Mouse (Mus musculus) liver, postnatal 0 days (tissue): ENCODE results near the gene Tmem215. TPM values are rescaled to one million over a fixed set of nuclear protein-coding genes. Genes with fewer than 3 reads are reported as not detected.

Experiments used
- ATAC-seq: fragments of 200-750 bp; cut with Nextera tagmentation; 2 replicates; pipeline ENCODE4 v1.8.0; 2017; ENCODE audit warnings: mild to moderate bottlenecking, moderate library complexity
- DNase-seq: peaks from one replicate; pipeline ENCODE4 v3.0.0-alpha.2; 2016
- H3K27ac ChIP-seq: fragments of 300-500 bp; sonication (generic); 2 replicates; pipeline ENCODE4 v1.5.1; 2014; ENCODE audit warnings: antibody characterized with exemption, moderate library complexity, mild to moderate bottlenecking, low read depth
- H3K27me3 ChIP-seq: fragments of 300-500 bp; sonication (generic); 2 replicates; pipeline ENCODE4 v1.6.1; 2014; ENCODE audit warnings: low read length, control low read depth, mixed read lengths; ENCODE audit not compliant: insufficient read depth
- H3K36me3 ChIP-seq: fragments of 300-500 bp; sonication (generic); replicated peaks from 2 replicates; pipeline ENCODE4 v1.6.1; 2014; ENCODE audit warnings: mild to moderate bottlenecking, control low read depth, low read length, moderate library complexity, mixed read lengths; ENCODE audit not compliant: insufficient read depth
- H3K4me1 ChIP-seq: fragments of 300-500 bp; sonication (generic); 2 replicates; pipeline ENCODE4 v1.6.1; 2014; ENCODE audit warnings: antibody characterized with exemption, mild to moderate bottlenecking, control low read depth; ENCODE audit not compliant: insufficient read depth
- H3K4me2 ChIP-seq: fragments of 300-500 bp; sonication (generic); 2 replicates; pipeline ENCODE4 v1.6.1; 2014; ENCODE audit warnings: low read depth, mild to moderate bottlenecking, low read length, moderate library complexity, mixed read lengths
- H3K4me3 ChIP-seq: fragments of 300-500 bp; sonication (generic); 2 replicates; pipeline ENCODE4 v1.5.1; 2014; ENCODE audit warnings: low read depth, low read length
- H3K9ac ChIP-seq: fragments of 300-500 bp; sonication (generic); replicated peaks from 2 replicates; pipeline ENCODE4 v1.6.1; 2014; ENCODE audit warnings: mild to moderate bottlenecking, moderate library complexity
- H3K9me3 ChIP-seq: fragments of 300-500 bp; sonication (generic); 2 replicates; pipeline ENCODE4 v1.6.1; 2016; ENCODE audit warnings: mild to moderate bottlenecking, control low read depth, low read length, mixed read lengths
- CTCF ChIP-seq: sonication (generic); IDR thresholded peaks from 2 replicates; pipeline ENCODE4 v1.5.1; 2016; ENCODE audit warnings: antibody characterized with exemption, low read depth
- EP300 ChIP-seq: IDR thresholded peaks from 2 replicates; pipeline ENCODE4 v1.6.1; 2016; ENCODE audit warnings: antibody characterized with exemption, low read depth, mild to moderate bottlenecking
- WGBS: fragments of 180-500 bp; shearing (Covaris S2); extraction: QIAGEN DNeasy Blood & Tissue Kit; methylation state at CpG from one replicate; pipeline ENCODE4 v1.1.7; 2014; ENCODE audit not compliant: insufficient replicate concordance; 5-methylcytosine and 5-hydroxymethylcytosine counted together
- polyA plus RNA-seq: library from polyadenylated mRNA; unstranded; fragments of >200 nt; fragmentation: Nextera tagmentation; extraction: Ambion mirVana; gene quantifications from 2 replicates; pipeline ENCODE4 v1.2.1, GENCODE M21; 2015

Gene Tmem215
- 0.07 TPM in 2 replicates for polyA plus RNA-seq

GRCm38 (mm10) chr4:40471880-40472279 lies at the start of gene Tmem215:
Gene Tmem215, plus strand, starts transcription at chr4:40472180.
- Histone ChIP-seq H3K27ac (no peak within 1 kb of the TSS), H3K36me3 (no peaks in the 10 kb centered on the region), H3K4me2 (peak within 1 kb of the TSS; percentile 41), H3K27me3 (peaks cover 25% of the 10 kb centered on the region), H3K9ac (no peak within 1 kb of the TSS), H3K9me3 (no peaks in the 10 kb centered on the region), H3K4me1 (no peaks in the 10 kb centered on the region), H3K4me3 (0 out of 2 replicates have a peak within 1 kb of the TSS, but pooled peaks have one; percentile 4)
- ATAC-seq (no peak), DNase-seq (no peak)
- 81% methylated on average over 10 of the region's 10 CpGs for WGBS
- TF ChIP-seq EP300 (no peak), CTCF (no peak)

- Histone ChIP-seq H3K27ac (no peak overlapping the region), H3K4me1 (no peaks in the 10 kb centered on the region), H3K36me3 (no peaks in the 10 kb centered on the region), H3K4me2 (no peak overlapping the region), H3K9me3 (no peaks in the 10 kb centered on the region), H3K9ac (no peak overlapping the region), H3K4me3 (no peak overlapping the region), H3K27me3 (no peaks in the 10 kb centered on the region)
- no peak for DNase-seq
- TF ChIP-seq CTCF = no peak
- TF ChIP-seq EP300 = 0 out of 2 replicates have a peak, but pooled peaks have one; percentile 56
- WGBS = 17% methylated on average over 5 of the region's 5 CpGs
- ATAC-seq = no peak
Observed at GRCm38 (mm10) chr4:40431916-40432315, 40.1 kb upstream of the Tmem215 start.

- no peaks in the 10 kb centered on the region for H3K27me3 ChIP-seq
- H3K4me3 ChIP-seq = no peak overlapping the region
- no peak overlapping the region for H3K27ac ChIP-seq
- H3K36me3 ChIP-seq = no peaks in the 10 kb centered on the region
- no peak for DNase-seq
- WGBS = 56% methylated on average over 3 of the region's 3 CpGs
- H3K9ac ChIP-seq = no peak overlapping the region
- H3K4me2 ChIP-seq = no peak overlapping the region
- no peak for TF ChIP-seq CTCF
- TF ChIP-seq EP300 = no peak
- no peaks in the 10 kb centered on the region for H3K9me3 ChIP-seq
- no peaks in the 10 kb centered on the region for H3K4me1 ChIP-seq
- ATAC-seq = no peak
Observed at GRCm38 (mm10) chr4:40433379-40433778, 38.6 kb upstream of the Tmem215 start.

GRCm38 (mm10) chr4:40434388-40434787 lies 37.6 kb upstream of the Tmem215 start:
- Histone ChIP-seq H3K9me3 (no peaks in the 10 kb centered on the region), H3K36me3 (no peaks in the 10 kb centered on the region), H3K27ac (no peak overlapping the region), H3K27me3 (no peaks in the 10 kb centered on the region), H3K4me1 (no peaks in the 10 kb centered on the region), H3K9ac (no peak overlapping the region), H3K4me3 (no peak overlapping the region), H3K4me2 (no peak overlapping the region)
- DNase-seq (no peak), ATAC-seq (no peak)
- WGBS = 52% methylated on average over 1 of the region's 1 CpGs
- no peak for TF ChIP-seq CTCF
- no peak for TF ChIP-seq EP300

GRCm38 (mm10) chr4:40443565-40443964 lies 28.4 kb upstream of the Tmem215 start:
- WGBS = 79% methylated on average over 9 of the region's 9 CpGs
- Histone ChIP-seq H3K27me3 (no peaks in the 10 kb centered on the region), H3K4me3 (no peak overlapping the region), H3K4me1 (no peaks in the 10 kb centered on the region), H3K4me2 (no peak overlapping the region), H3K36me3 (no peaks in the 10 kb centered on the region), H3K9ac (no peak overlapping the region), H3K27ac (no peak overlapping the region), H3K9me3 (no peaks in the 10 kb centered on the region)
- TF ChIP-seq EP300 = no peak
- TF ChIP-seq CTCF = no peak
- no peak for DNase-seq
- no peak for ATAC-seq

- no peak overlapping the region for H3K9ac ChIP-seq
- no peak overlapping the region for H3K27ac ChIP-seq
- peaks cover 25% of the 10 kb centered on the region for H3K27me3 ChIP-seq
- DNase-seq = peak; percentile 20
- ATAC-seq = no peak
- peak overlapping the region; percentile 41 for H3K4me2 ChIP-seq
- no peaks in the 10 kb centered on the region for H3K9me3 ChIP-seq
- TF ChIP-seq EP300 = no peak
- 0 out of 2 replicates have a peak, but pooled peaks have one; percentile 9 for TF ChIP-seq CTCF
- H3K4me1 ChIP-seq = no peaks in the 10 kb centered on the region
- peak overlapping the region; percentile 4; the same call in 1 of the 2 replicates for H3K4me3 ChIP-seq
- WGBS = 6% methylated on average over 52 of the region's 55 CpGs
- H3K36me3 ChIP-seq = no peaks in the 10 kb centered on the region
Observed at GRCm38 (mm10) chr4:40472700-40473530, 935 bp downstream of the Tmem215 start.
